Mouse (Mus musculus): Measurements from ENCODE around the gene Ctse.

DNA sequence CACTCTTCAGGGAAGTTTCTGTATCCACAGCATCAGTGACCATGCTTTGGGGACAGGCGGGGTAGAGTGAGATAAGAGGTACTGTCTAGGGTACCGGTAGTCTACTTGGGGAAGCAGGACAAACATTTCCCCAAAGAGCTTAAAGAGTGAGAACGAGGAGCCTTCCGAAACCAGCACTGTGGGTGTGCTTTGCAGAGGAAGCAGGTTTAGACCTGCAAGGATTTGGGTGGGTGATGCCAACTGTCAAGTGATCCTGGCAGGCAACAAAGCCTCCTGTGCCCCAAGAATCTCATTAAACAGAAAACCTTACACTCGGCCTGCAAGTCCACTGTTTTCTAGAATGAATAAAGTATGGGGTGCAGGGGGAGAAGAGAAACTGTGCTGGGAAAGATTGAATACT lies 51.8 kb downstream of the Ctse start:
- TF ChIP-seq GATA1 (IDR thresholded peaks at IDR 0.05; ENCODE audit: low read length) (no peak), TAL1 (IDR thresholded peaks at IDR 0.05; ENCODE audit: low read length) (no peak)
